Mouse (Mus musculus) c-Kit-positive CD71-positive TER-119-negative erythroid progenitor cells, embryonic 14.5 days (primary cell): ENCODE results near the gene Pam16.
"Not testable (repeated sequence)": the region's sequence is repeated elsewhere in the genome, so short reads cannot be mapped to it uniquely, and the experiment has no call there.

Experiments
- DNase-seq: peaks from one replicate; pipeline ENCODE4 v3.0.0-alpha.2; 2013; ENCODE audit warnings: low read depth

The Pam16 gene

DNA sequence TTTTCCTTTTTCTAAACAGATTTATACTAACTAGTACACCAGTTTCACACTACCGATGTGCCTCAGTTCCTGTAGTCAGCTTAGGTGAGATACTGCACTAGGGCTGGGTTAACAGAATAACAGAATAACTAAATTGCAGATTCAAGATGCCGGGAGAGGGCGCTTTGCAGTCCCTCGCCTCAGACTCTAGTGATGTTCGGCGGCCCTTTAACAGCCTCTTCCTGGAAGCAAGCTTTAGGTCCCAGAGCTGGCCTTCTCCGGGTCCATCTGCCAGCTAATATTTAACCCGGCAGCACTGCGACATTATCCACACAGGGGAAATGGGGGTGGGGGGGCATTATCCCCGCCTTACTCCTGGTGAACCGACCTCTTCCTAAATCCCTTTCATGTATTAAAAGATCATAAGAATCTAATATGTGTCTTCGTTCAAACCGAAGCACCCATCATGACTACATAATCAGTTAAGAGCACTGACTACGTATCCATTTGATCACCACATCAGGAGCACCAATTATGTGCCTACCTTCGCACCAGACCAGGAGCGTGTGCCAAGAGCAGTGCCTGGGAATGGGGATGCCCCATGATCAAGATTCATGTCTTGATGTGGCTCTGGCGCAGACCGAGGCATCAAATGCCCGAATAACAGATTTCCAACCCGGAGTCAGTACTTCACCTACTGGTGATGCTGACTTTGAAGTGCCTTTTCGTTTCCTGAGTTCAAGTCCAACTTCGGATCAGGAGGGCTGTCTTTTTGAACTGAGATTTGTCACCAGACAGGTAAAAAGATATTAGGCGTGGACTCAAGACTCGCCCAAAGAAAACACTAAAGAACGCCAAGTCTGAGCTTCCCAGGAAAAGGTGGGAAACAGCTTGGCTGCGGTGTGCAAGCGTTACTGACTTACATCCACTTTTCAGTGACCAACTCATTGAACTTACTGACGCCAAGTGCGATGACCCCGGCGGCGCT lies 31.6 kb downstream of the Pam16 start:
- no peak for DNase-seq

DNA sequence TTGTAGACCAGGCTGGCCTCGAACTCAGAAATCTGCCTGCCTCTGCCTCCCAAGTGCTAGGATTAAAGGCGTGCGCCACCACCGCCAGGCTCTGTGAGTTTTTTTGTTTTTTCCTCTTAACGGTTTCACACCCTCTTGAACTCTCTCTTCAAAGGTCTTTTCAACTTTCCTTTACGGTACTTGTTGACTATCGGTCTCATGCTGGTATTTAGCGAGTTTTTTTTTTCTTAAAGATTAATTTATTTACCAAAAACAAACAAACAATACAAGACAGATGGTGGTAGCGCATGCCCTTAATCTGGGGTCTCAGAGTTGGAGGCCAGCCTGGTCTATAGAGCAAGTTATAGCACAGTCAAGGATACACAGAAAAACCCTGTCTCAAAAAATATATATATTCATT lies 34.6 kb downstream of the Pam16 start:
- no peak for DNase-seq

DNA sequence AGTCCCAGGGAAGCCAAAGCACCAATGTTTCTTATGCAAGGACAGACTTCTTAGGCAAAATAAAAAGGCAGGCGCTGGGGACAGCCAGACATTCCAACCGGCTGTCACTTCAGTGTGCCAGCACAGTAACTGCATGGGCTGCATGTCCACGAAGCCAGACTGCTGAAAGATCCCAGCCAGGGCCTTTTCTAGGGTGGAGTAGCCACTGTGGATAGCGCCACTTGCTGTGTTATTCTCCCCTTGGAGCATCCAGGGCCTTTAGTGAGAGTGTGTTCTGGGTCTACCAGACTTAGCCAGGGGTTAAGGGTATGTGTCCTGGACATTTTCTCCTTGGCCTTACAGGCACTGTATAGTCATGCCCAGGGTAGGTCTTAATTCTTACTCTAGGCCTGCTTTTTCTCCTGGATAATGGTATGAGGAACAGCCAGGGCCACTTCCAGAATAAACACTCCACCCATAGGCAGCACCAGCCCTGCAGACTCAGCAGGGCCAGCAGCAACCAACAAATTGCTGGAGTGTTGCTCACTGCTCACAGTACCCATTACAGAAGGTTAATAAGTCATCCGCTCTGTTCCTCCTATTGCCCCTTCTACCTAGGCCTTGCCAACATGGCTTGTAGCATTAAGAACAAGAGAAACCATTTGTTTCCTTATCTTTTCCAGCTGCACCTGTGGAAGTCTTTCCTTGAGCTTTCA lies 37.1 kb downstream of the Pam16 start:
- DNase-seq = no peak

DNA sequence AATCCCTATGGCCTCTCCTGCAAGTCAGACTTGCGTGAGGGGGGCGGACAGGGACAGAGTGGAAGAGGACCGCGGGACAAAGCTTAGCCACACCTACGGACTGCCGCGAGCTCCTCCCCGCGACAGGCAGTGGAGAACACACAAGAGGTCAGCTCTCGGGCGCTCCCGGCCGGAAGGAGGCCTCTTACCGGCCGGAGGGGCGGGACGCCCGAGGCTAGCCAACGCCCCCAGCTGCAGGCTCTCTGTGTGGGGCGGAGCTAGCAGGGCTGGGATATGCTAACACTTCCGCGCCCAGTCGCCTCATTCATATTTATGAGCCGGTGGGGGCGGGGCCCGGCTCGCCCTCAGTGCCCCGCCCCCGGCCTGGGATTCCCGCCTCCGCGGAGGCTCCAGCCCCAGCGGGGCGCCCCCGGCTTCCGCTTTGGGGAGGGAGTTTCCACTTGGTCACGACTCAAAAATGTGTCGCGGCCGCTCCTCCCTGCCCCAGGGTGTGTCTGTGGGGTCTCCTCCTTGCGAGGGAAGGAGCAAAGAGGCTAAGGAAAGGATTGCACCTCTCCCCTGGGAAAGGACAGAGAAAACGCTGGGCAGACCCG lies 38.2 kb downstream of the Pam16 start:
- DNase-seq = peak; percentile 97

DNA sequence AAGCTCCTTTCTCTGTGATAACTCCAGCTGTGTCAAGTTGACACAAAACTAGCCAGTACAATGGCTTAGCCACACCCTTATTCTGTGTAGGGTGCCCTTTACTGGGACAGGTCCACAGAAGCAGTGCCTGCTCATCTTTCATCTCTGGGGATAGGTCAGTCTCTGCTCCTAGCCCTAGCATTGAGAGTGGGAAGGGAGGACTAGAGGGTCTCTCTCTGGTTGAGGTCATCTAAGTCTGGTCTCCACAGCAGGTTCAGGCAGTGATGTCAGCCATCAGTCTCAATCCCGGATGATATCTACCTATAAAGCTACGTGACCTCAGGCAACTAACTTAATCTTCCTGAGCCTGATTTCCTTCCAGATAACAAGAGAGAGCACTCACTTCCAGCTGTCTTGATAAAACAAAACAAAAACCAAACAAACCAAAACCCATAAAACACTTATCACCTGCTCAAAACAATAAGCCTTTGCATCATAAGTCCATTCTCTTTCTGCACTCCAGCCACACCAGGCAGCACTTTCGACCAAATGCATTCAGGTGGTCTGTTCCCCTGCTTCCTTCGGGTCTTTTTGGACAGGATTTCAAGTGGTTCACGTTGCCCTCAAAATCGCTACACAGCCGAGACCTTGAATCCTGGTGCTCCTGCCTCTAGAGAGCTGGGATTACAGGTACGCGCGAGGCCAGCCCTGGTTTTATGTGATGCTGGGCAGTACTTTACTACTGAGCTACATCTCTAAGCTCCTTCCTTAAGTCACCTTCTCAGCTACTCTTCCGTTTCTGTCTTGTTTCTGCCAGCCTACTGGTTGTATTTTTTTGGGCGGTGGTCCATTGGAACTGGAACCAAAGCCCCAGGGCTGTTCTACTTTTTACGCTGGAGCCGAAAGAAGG lies 38.9 kb downstream of the Pam16 start:
- DNase-seq = no peak

DNA sequence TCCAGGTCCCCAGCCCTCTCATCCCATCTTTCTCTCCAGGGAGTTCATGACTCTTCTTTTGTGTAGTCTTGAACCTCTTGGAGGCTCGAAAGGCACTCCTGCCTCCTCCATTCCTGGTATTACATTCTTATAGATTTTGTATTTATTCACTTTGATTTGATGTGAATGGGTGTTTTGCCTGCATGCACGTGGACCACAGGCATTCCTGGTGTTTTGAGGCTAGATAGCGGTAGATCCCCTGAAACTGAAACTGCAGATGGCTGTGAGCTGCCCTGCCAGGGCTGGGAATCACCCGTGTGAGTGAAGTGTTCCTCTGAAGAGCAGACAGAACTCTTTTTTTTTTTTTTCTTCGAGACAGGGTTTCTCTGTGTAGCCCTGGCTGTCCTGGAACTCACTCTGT lies 40.4 kb downstream of the Pam16 start:
- DNase-seq = no peak

DNA sequence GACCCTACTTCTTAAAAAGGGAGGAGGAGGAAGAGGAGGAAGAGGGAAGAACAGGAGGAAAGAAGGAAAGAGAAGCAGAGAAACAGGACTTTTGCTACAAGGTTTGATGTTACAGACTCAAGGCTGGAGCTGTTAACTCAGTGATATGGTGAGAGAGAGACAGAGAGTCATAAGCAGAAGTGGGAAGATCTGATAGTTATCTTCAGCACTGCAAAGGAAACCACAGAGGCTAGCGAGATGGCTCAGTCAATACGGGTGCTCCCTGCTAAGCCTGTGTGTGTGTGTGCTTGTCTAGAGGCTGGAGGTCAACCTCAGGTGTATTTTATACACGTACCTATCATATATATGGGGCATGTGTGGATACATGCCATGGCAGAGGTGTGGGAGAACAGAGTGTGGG lies 41.0 kb downstream of the Pam16 start:
- DNase-seq = no peak

DNA sequence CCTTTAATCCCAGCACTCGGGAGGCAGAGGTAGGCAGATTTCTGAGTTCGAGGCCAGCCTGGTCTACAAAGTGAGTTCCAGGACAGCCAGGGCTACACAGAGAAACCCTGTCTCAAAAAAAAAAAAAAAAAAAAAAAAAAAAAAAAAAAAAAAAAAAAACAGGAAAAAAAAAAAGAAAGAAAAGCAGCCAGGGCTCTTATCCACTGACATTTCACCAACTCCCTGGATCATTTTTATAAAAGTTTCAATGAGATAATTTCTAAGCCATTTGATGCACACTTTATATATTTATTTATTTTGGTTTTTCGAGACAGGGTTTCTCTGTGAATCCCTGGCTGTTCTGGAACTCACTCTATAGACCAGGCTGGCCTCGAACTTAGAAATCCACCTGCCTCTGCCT lies 43.6 kb downstream of the Pam16 start:
- not testable (repeated sequence) for DNase-seq

DNA sequence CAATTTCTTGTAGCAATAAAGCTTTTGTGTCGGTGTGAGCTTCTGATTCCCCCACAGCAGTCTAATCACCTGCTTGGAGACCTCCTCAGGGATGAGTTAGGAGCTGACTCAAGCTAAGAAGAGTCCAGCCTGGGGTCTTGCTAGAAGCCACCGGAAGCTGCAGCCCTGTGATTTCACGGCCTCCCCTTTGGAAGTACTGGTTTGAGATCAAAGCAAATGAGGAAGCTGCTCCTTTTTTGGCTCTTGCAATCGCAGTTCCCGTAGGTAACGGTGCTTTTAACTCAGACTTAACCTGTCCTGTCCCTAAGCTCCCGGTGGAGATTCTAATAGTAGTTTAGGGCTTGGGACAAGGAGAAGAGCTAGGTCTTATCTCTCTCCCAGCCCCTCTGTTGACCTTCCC lies 46.2 kb downstream of the Pam16 start:
- DNase-seq = no peak

DNA sequence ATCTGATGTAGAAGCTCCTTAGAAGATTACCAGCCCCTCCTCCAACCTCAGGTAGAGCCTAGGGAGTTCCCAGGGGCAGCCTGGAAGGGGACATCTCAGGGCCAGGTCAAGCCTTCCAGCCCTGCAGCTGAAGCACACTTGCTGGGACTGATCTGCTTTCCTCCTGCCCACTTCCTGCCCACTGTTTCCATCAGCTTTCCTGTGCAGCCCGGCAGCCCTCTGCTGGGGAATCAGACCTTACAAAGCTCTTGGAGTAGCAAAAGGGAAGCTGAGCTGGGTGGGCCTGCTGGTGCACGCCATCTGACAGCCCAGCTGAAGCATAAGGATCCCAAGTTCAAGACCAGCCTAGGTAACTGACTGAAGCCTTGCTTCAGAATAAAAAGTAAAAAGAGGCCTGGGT lies 47.9 kb downstream of the Pam16 start:
- DNase-seq = no peak

DNA sequence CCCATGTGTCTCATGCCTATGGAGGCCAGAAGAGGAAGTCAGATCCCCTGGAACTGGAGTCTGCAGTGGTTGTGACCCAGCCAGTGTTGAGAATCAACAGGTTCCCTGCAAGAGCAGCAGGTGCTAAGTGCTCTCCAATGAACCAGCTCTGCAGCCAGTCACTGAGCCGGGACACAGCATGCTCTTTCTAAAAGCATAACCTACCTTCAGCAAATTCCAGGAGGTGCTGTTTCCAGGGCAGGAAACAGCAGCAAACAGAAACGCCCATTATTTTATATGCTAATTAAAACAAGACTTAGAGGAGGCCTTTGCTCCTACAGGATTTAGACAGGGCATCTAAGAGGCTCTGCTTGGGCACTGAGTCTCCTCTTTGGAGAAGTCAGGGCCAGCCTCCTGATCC lies 48.8 kb downstream of the Pam16 start:
- no peak for DNase-seq

DNA sequence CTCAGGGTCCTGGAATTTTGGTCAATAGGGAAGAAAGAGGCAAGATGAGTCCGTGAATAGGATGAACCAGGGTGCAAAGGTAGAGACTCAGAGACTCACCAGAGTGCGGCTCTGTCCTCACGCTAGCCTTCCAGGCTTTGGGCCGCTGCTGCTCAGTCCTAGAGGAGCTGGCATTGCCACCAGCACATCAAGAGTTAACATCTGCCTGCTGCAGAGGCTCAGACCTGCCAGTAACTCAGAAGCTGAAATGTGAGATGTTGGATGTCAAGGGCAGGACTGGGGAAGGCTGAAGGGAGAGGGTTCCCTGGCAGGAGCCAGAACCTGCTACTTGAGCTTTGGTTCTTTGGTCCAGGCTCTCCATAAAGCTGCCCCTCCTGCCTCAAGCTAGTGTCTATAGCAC lies 54.1 kb downstream of the Pam16 start:
- no peak for DNase-seq

DNA sequence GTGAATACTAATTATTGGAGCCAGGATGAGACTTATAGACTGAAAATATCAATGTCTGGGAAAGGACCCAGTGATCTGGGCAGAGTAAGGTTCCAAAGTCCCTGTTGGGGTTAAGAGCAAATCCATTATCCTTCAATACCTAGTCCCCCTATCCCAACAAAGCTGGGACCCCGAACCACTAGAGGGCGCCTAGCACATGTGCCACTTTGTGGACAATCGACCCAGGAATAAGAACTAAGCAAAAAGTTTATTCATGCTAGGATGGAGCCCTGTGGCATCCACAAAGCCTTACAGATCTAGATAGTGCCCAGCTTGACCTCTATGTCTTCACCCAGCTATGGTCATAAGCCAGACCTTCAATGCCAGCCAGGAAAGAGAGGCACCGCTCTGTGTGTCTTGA lies 56.9 kb downstream of the Pam16 start:
- DNase-seq = peak; percentile 72
